Mouse (Mus musculus) E14TG2a.4 (cell line): ENCODE data around the gene 1700012B07Rik.

Experiments
- H3K27me3 ChIP-seq: 2 replicates; pipeline ENCODE4 v1.6.1; 2014; ENCODE audit warnings: low read length, control low read depth; ENCODE audit not compliant: insufficient read depth
- H3K36me3 ChIP-seq: 2 replicates; pipeline ENCODE4 v1.6.1; 2014; ENCODE audit warnings: low read length, control low read depth; ENCODE audit not compliant: insufficient read depth
- H3K4me1 ChIP-seq: replicated peaks from 2 replicates; pipeline ENCODE4 v1.6.1; 2014; ENCODE audit warnings: low read depth, low read length, control low read depth
- H3K4me3 ChIP-seq: replicated peaks from 2 replicates; pipeline ENCODE4 v1.5.1; 2014; ENCODE audit warnings: mild to moderate bottlenecking, low read length
- H3K9me3 ChIP-seq: 2 replicates; pipeline ENCODE4 v1.6.1; 2014; ENCODE audit warnings: low read length, control low read depth
- CTCF ChIP-seq: conservative IDR thresholded peaks from 2 replicates; pipeline ENCODE4 v1.5.1; 2014; ENCODE audit warnings: low read length
- NANOG ChIP-seq: IDR thresholded peaks from 2 replicates; pipeline ENCODE4 v1.6.1; 2014; ENCODE audit warnings: borderline replicate concordance, low read length, mixed read lengths
- POU5F1 ChIP-seq: IDR thresholded peaks from 2 replicates; pipeline ENCODE4 v1.6.1; 2014; ENCODE audit warnings: low read length, borderline replicate concordance

The 1700012B07Rik gene

GRCm38 (mm10) chr11:109792401-109792997 lies 35.3 kb downstream of the 1700012B07Rik start:
- Histone ChIP-seq H3K27me3 (no peaks in the 10 kb centered on the region), H3K36me3 (no peaks in the 10 kb centered on the region), H3K4me3 (no peak overlapping the region), H3K9me3 (no peaks in the 10 kb centered on the region), H3K4me1 (no peaks in the 10 kb centered on the region)
- TF ChIP-seq CTCF (no peak), POU5F1 (no peak), NANOG (no peak)

GRCm38 (mm10) chr11:109791965-109792364 lies 35.9 kb downstream of the 1700012B07Rik start:
- H3K4me3 ChIP-seq, result no peak overlapping the region
- H3K27me3 ChIP-seq, result no peaks in the 10 kb centered on the region
- TF ChIP-seq CTCF (no peak), NANOG (no peak), POU5F1 (no peak)
- H3K9me3 ChIP-seq, result no peaks in the 10 kb centered on the region
- H3K36me3 ChIP-seq, result no peaks in the 10 kb centered on the region
- H3K4me1 ChIP-seq, result no peaks in the 10 kb centered on the region

GRCm38 (mm10) chr11:109790221-109790620 lies 37.6 kb downstream of the 1700012B07Rik start:
- no peaks in the 10 kb centered on the region for H3K36me3 ChIP-seq
- no peaks in the 10 kb centered on the region for H3K9me3 ChIP-seq
- H3K4me3 ChIP-seq, result no peak overlapping the region
- TF ChIP-seq NANOG (no peak), POU5F1 (no peak), CTCF (no peak)
- no peaks in the 10 kb centered on the region for H3K27me3 ChIP-seq
- no peaks in the 10 kb centered on the region for H3K4me1 ChIP-seq

- Histone ChIP-seq H3K9me3 (no peaks in the 10 kb centered on the region), H3K36me3 (no peaks in the 10 kb centered on the region), H3K4me3 (no peak overlapping the region), H3K4me1 (no peaks in the 10 kb centered on the region), H3K27me3 (no peaks in the 10 kb centered on the region)
- no peak for TF ChIP-seq NANOG
- TF ChIP-seq POU5F1, result no peak
- no peak for TF ChIP-seq CTCF
Observed at GRCm38 (mm10) chr11:109785392-109785791, 42.5 kb downstream of the 1700012B07Rik start.

GRCm38 (mm10) chr11:109771381-109771780 lies 56.5 kb downstream of the 1700012B07Rik start:
- Histone ChIP-seq H3K4me3 (no peak overlapping the region), H3K4me1 (no peaks in the 10 kb centered on the region), H3K36me3 (no peaks in the 10 kb centered on the region), H3K9me3 (0 out of 2 replicates have a peak, but pooled peaks cover 12% of the 10 kb centered on the region), H3K27me3 (no peaks in the 10 kb centered on the region)
- TF ChIP-seq NANOG (no peak), POU5F1 (no peak), CTCF (no peak)

- Histone ChIP-seq H3K27me3 (no peaks in the 10 kb centered on the region), H3K4me3 (no peak overlapping the region), H3K4me1 (no peaks in the 10 kb centered on the region), H3K9me3 (0 out of 2 replicates have a peak, but pooled peaks cover 8% of the 10 kb centered on the region), H3K36me3 (no peaks in the 10 kb centered on the region)
- no peak for TF ChIP-seq CTCF
- TF ChIP-seq NANOG, result no peak
- TF ChIP-seq POU5F1, result no peak
Observed at GRCm38 (mm10) chr11:109770185-109770584, 57.7 kb downstream of the 1700012B07Rik start.

- H3K36me3 ChIP-seq, result no peaks in the 10 kb centered on the region
- H3K27me3 ChIP-seq, result no peaks in the 10 kb centered on the region
- H3K4me1 ChIP-seq, result no peaks in the 10 kb centered on the region
- no peak overlapping the region for H3K4me3 ChIP-seq
- H3K9me3 ChIP-seq, result no peaks in the 10 kb centered on the region
- no peak for TF ChIP-seq NANOG
- TF ChIP-seq CTCF, result no peak
- no peak for TF ChIP-seq POU5F1
Observed at GRCm38 (mm10) chr11:109769091-109769490, 58.8 kb downstream of the 1700012B07Rik start.

GRCm38 (mm10) chr11:109760063-109760462 lies 67.8 kb downstream of the 1700012B07Rik start:
- no peak overlapping the region for H3K4me3 ChIP-seq
- no peak for TF ChIP-seq NANOG
- no peak for TF ChIP-seq CTCF
- no peak for TF ChIP-seq POU5F1
- no peaks in the 10 kb centered on the region for H3K9me3 ChIP-seq
- H3K27me3 ChIP-seq, result no peaks in the 10 kb centered on the region
- H3K4me1 ChIP-seq, result no peaks in the 10 kb centered on the region
- no peaks in the 10 kb centered on the region for H3K36me3 ChIP-seq

GRCm38 (mm10) chr11:109758616-109759215 lies 69.1 kb downstream of the 1700012B07Rik start:
- no peaks in the 10 kb centered on the region for H3K4me1 ChIP-seq
- no peaks in the 10 kb centered on the region for H3K27me3 ChIP-seq
- H3K36me3 ChIP-seq, result no peaks in the 10 kb centered on the region
- no peaks in the 10 kb centered on the region for H3K9me3 ChIP-seq
- TF ChIP-seq NANOG (no peak), POU5F1 (no peak), CTCF (no peak)
- H3K4me3 ChIP-seq, result no peak overlapping the region
